Mouse (Mus musculus): ENCODE results near the gene Gabarap. TPM values are rescaled to one million over a fixed set of nuclear protein-coding genes. Genes with fewer than 3 reads are reported as not detected.

The Gabarap gene
- polyA plus RNA-seq, 1 experiment from 2014 or later, result 590 TPM

- Histone ChIP-seq H3K9me3 (ENCODE audit: control insufficient read depth, low read length) (no peaks in the 10 kb centered on the region), H3K4me1 (ENCODE audit: control insufficient read depth, insufficient read depth, low read length) (peaks cover 17% of the 10 kb centered on the region), H3K4me3 (ENCODE audit: low read depth, low read length) (peak overlapping the region; percentile 99), H3K4me2 (ENCODE audit: low read depth, low read length) (peak overlapping the region; percentile 60), H3K27me3 (replicated peaks; ENCODE audit: control insufficient read depth, insufficient read depth, low read length) (no peaks in the 10 kb centered on the region), H3K27ac (replicated peaks; ENCODE audit: low read depth, low read length) (peak overlapping the region; percentile 99), H3K36me3 (ENCODE audit: control insufficient read depth, insufficient read depth, low read length) (peaks cover 50% of the 10 kb centered on the region), H3K9ac (ENCODE audit: low read depth, low read length) (peak overlapping the region; percentile 98)
- ATAC-seq (ENCODE audit: low read depth), result peak; percentile 95
- DNase-seq (ENCODE audit: low spot score), result peak; percentile 99
- WGBS, result 0% methylated on average over 30 of the region's 60 CpGs
These were observed 10.5 kb upstream of the Gabarap start for GRCm38 (mm10) chr11:69980196-69981140.

- no peaks in the 10 kb centered on the region for H3K9me3 ChIP-seq (ENCODE audit: control insufficient read depth, low read length)
- DNase-seq (ENCODE audit: low spot score), result no peak
- H3K4me3 ChIP-seq (ENCODE audit: low read depth, low read length), result peak within 1 kb of the TSS; percentile 99
- no peaks in the 10 kb centered on the region for H3K27me3 ChIP-seq (replicated peaks; ENCODE audit: control insufficient read depth, insufficient read depth, low read length)
- no peak for ATAC-seq (ENCODE audit: low read depth)
- peaks cover 49% of the 10 kb centered on the region for H3K36me3 ChIP-seq (ENCODE audit: control insufficient read depth, insufficient read depth, low read length)
- 1% methylated on average over 31 of the region's 43 CpGs for WGBS
- H3K4me1 ChIP-seq (ENCODE audit: control insufficient read depth, insufficient read depth, low read length), result peaks cover 17% of the 10 kb centered on the region
- peak within 1 kb of the TSS; percentile 98 for H3K9ac ChIP-seq (ENCODE audit: low read depth, low read length)
- H3K4me2 ChIP-seq (ENCODE audit: low read depth, low read length), result peak within 1 kb of the TSS; percentile 96
- peak within 1 kb of the TSS; percentile 99 for H3K27ac ChIP-seq (replicated peaks; ENCODE audit: low read depth, low read length)
These were observed 9.7 kb upstream of the Gabarap start, which contains the start of gene Ctdnep1 for GRCm38 (mm10) chr11:69981141-69981762. TSS of gene Ctdnep1 (plus strand) at chr11:69981156.

- Histone ChIP-seq H3K4me1 (ENCODE audit: control insufficient read depth, insufficient read depth, low read length) (peaks cover 17% of the 10 kb centered on the region), H3K36me3 (ENCODE audit: control insufficient read depth, insufficient read depth, low read length) (peaks cover 50% of the 10 kb centered on the region), H3K9ac (ENCODE audit: low read depth, low read length) (peak within 1 kb of the TSS; percentile 98), H3K9me3 (ENCODE audit: control insufficient read depth, low read length) (no peaks in the 10 kb centered on the region), H3K4me2 (ENCODE audit: low read depth, low read length) (peak within 1 kb of the TSS; percentile 96), H3K4me3 (ENCODE audit: low read depth, low read length) (peak within 1 kb of the TSS; percentile 99), H3K27me3 (replicated peaks; ENCODE audit: control insufficient read depth, insufficient read depth, low read length) (no peaks in the 10 kb centered on the region), H3K27ac (replicated peaks; ENCODE audit: low read depth, low read length) (peak within 1 kb of the TSS; percentile 99)
- DNase-seq (ENCODE audit: low spot score) (no peak), ATAC-seq (ENCODE audit: low read depth) (no peak)
- 62% methylated on average over 8 of the region's 8 CpGs for WGBS
These were observed 8.7 kb upstream of the Gabarap start, which contains the start of gene Elp5 for GRCm38 (mm10) chr11:69982225-69982624. TSS of gene Elp5 (minus strand) at chr11:69982517.

- Histone ChIP-seq H3K27me3 (replicated peaks; ENCODE audit: control insufficient read depth, insufficient read depth, low read length) (no peaks in the 10 kb centered on the region), H3K4me3 (ENCODE audit: low read depth, low read length) (peak overlapping the region; percentile 99), H3K9me3 (ENCODE audit: control insufficient read depth, low read length) (no peaks in the 10 kb centered on the region), H3K36me3 (ENCODE audit: control insufficient read depth, insufficient read depth, low read length) (peaks cover 50% of the 10 kb centered on the region), H3K9ac (ENCODE audit: low read depth, low read length) (peak overlapping the region; percentile 98), H3K4me2 (ENCODE audit: low read depth, low read length) (peak overlapping the region; percentile 96), H3K27ac (replicated peaks; ENCODE audit: low read depth, low read length) (peak overlapping the region; percentile 18; the same call in 1 of the 2 replicates), H3K4me1 (ENCODE audit: control insufficient read depth, insufficient read depth, low read length) (peaks cover 17% of the 10 kb centered on the region)
- no peak; the same call in 1 of the 2 replicates for ATAC-seq (ENCODE audit: low read depth)
- peak; percentile 34 for DNase-seq (ENCODE audit: low spot score)
- WGBS, result 25% methylated on average over 5 of the region's 5 CpGs
These were observed 8.1 kb upstream of the Gabarap start for GRCm38 (mm10) chr11:69982877-69983276.

GRCm38 (mm10) chr11:69983377-69983776, 7.6 kb upstream of the Gabarap start:
- no peak overlapping the region for H3K27ac ChIP-seq (replicated peaks; ENCODE audit: low read depth, low read length)
- H3K4me3 ChIP-seq (ENCODE audit: low read depth, low read length), result peak overlapping the region; percentile 99
- peak overlapping the region; percentile 96 for H3K4me2 ChIP-seq (ENCODE audit: low read depth, low read length)
- peaks cover 50% of the 10 kb centered on the region for H3K36me3 ChIP-seq (ENCODE audit: control insufficient read depth, insufficient read depth, low read length)
- WGBS, result 91% methylated on average over 3 of the region's 4 CpGs
- ATAC-seq (ENCODE audit: low read depth) (no peak), DNase-seq (ENCODE audit: low spot score) (no peak)
- peaks cover 17% of the 10 kb centered on the region for H3K4me1 ChIP-seq (ENCODE audit: control insufficient read depth, insufficient read depth, low read length)
- H3K27me3 ChIP-seq (replicated peaks; ENCODE audit: control insufficient read depth, insufficient read depth, low read length), result no peaks in the 10 kb centered on the region
- peak overlapping the region; percentile 98 for H3K9ac ChIP-seq (ENCODE audit: low read depth, low read length)
- H3K9me3 ChIP-seq (ENCODE audit: control insufficient read depth, low read length), result no peaks in the 10 kb centered on the region

- Histone ChIP-seq H3K36me3 (ENCODE audit: control insufficient read depth, insufficient read depth, low read length) (peaks cover 55% of the 10 kb centered on the region), H3K4me2 (ENCODE audit: low read depth, low read length) (no peak overlapping the region), H3K27me3 (replicated peaks; ENCODE audit: control insufficient read depth, insufficient read depth, low read length) (no peaks in the 10 kb centered on the region), H3K4me1 (ENCODE audit: control insufficient read depth, insufficient read depth, low read length) (peaks cover 15% of the 10 kb centered on the region), H3K4me3 (ENCODE audit: low read depth, low read length) (no peak overlapping the region), H3K9ac (ENCODE audit: low read depth, low read length) (no peak overlapping the region), H3K27ac (replicated peaks; ENCODE audit: low read depth, low read length) (no peak overlapping the region), H3K9me3 (ENCODE audit: control insufficient read depth, low read length) (no peaks in the 10 kb centered on the region)
- ATAC-seq (ENCODE audit: low read depth), result no peak
- no peak for DNase-seq (ENCODE audit: low spot score)
- 89% methylated on average over 8 of the region's 8 CpGs for WGBS
These were observed 6.5 kb upstream of the Gabarap start for GRCm38 (mm10) chr11:69984431-69984830.

- peaks cover 11% of the 10 kb centered on the region for H3K4me1 ChIP-seq (ENCODE audit: control insufficient read depth, insufficient read depth, low read length)
- H3K27ac ChIP-seq (replicated peaks; ENCODE audit: low read depth, low read length), result peak overlapping the region; percentile 92
- H3K4me3 ChIP-seq (ENCODE audit: low read depth, low read length), result no peak overlapping the region
- DNase-seq (ENCODE audit: low spot score) (no peak), ATAC-seq (ENCODE audit: low read depth) (no peak)
- H3K9me3 ChIP-seq (ENCODE audit: control insufficient read depth, low read length), result no peaks in the 10 kb centered on the region
- no peak overlapping the region for H3K4me2 ChIP-seq (ENCODE audit: low read depth, low read length)
- no peaks in the 10 kb centered on the region for H3K27me3 ChIP-seq (replicated peaks; ENCODE audit: control insufficient read depth, insufficient read depth, low read length)
- H3K9ac ChIP-seq (ENCODE audit: low read depth, low read length), result no peak overlapping the region
- H3K36me3 ChIP-seq (ENCODE audit: control insufficient read depth, insufficient read depth, low read length), result peaks cover 71% of the 10 kb centered on the region
- WGBS, result 88% methylated on average over 8 of the region's 8 CpGs
These were observed 994 bp upstream of the Gabarap start for GRCm38 (mm10) chr11:69989949-69990348.

GRCm38 (mm10) chr11:69991711-69992110, 768 bp downstream of the Gabarap start:
- Histone ChIP-seq H3K4me2 (ENCODE audit: low read depth, low read length) (peak overlapping the region; percentile 85), H3K4me3 (ENCODE audit: low read depth, low read length) (peak overlapping the region; percentile 70), H3K4me1 (ENCODE audit: control insufficient read depth, insufficient read depth, low read length) (peaks cover 11% of the 10 kb centered on the region), H3K9ac (ENCODE audit: low read depth, low read length) (peak overlapping the region; percentile 85), H3K27ac (replicated peaks; ENCODE audit: low read depth, low read length) (peak overlapping the region; percentile 92), H3K36me3 (ENCODE audit: control insufficient read depth, insufficient read depth, low read length) (peaks cover 56% of the 10 kb centered on the region), H3K9me3 (ENCODE audit: control insufficient read depth, low read length) (no peaks in the 10 kb centered on the region), H3K27me3 (replicated peaks; ENCODE audit: control insufficient read depth, insufficient read depth, low read length) (no peaks in the 10 kb centered on the region)
- DNase-seq (ENCODE audit: low spot score), result no peak
- WGBS, result 0% methylated on average over 13 of the region's 15 CpGs
- ATAC-seq (ENCODE audit: low read depth), result peak; percentile 1; the same call in 1 of the 2 replicates
